Mouse (Mus musculus): ENCODE measurements at regions not wholly inside any gene's neighbourhood (a gene's known extent, or its start where the extent isn't known, plus 50 kb on each side); places are given as distances from the start of the nearest gene placed in this dataset.

GRCm38 (mm10) chr7:54649025-54649424 lies 186.3 kb upstream of the Luzp2 start:
- Histone ChIP-seq H3K79me2 (ENCODE audit: control insufficient read depth, insufficient read depth, low read length) (no peaks in the 10 kb centered on the region), H3K27me3 (ENCODE audit: control insufficient read depth, insufficient read depth, low read length) (no peaks in the 10 kb centered on the region), H3K27ac (replicated peaks; ENCODE audit: insufficient read depth, low read depth, low read length) (no peak overlapping the region), H3K4me3 (ENCODE audit: insufficient read depth, low read depth, low read length) (no peak overlapping the region), H3K9ac (ENCODE audit: low read depth, low read length) (no peak overlapping the region), H3K36me3 (ENCODE audit: control insufficient read depth, insufficient read depth, low read length) (no peaks in the 10 kb centered on the region), H3K4me1 (ENCODE audit: control insufficient read depth, insufficient read depth, low read length) (no peaks in the 10 kb centered on the region)
- no peak for DNase-seq (ENCODE audit: extremely low read depth, low read depth, low spot score)
- TF ChIP-seq CTCF (IDR thresholded peaks at IDR 0.05; ENCODE audit: low read depth, low read length), result no peak
- TF ChIP-seq POLR2A (IDR thresholded peaks at IDR 0.05; ENCODE audit: extremely low read depth, insufficient read depth, low read length), result no peak
- WGBS, result 93% methylated on average over 1 of the region's 1 CpGs
